ENCODE assay signal across 9 mouse cellular contexts in the genomic region with DNA sequence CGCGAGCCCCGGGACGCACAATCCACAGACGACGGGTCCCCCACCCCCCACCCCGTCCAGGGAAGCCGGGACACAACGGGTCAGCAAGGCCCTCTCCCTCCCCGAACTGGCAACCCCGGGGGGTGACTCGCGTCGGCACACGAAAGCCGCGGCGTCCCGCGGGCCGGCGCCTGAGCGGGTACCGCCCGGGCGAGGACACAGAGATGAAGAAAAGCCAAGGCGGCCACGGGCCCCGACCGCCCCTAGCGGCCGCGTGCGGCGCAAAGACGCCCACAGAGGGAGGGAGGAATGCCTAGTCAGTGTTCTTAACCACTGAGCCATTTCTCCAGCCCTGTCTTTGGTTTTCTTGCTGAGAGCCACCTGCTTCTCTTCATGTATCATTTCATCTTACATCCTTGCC. TPM values are rescaled to one million over a fixed set of nuclear protein-coding genes. Genes with fewer than 3 reads are reported as not detected.
DNase-seq lines count a peak whose midpoint lies in the region; ATAC-seq and TF ChIP-seq lines count a peak whose summit lies in the region.
"Had no signal": no experiment of that assay in that cellular context is flagged by ENCODE, and none has a peak within 500 bp of the region (broad histone marks: within the 10 kb centered on the region; RNA-seq: fewer than 3 reads in every experiment).

No protein-coding gene starts in this region.

- H3K4me3 ChIP-seq in intestine, postnatal 0 days (ENCODE audit: low read depth, low read length), result no peak overlapping the region
- no peak overlapping the region for H3K4me3 ChIP-seq in intestine, embryonic 15.5 days (replicated peaks)
- no peak overlapping the region for H3K4me3 ChIP-seq in limb, embryonic 10.5 days

- peak; percentile 79 for DNase-seq in MN1 (ENCODE audit: low spot score)
- peak; percentile 84 to 85 for DNase-seq in cerebellum, postnatal 10 days
- peak; percentile 40 to 50 for DNase-seq in heart, adult 9 months (ENCODE audit: low spot score in 2 of 2)
- peak; percentile 100 for DNase-seq in limb, embryonic 10.5 days (ENCODE audit: low spot score)
- DNase-seq in right cerebral cortex, adult 18-20 months, result peak; percentile 48
- DNase-seq in urinary bladder, adult 18-20 months (ENCODE audit: low spot score in 2 of 2), result peak; percentile 59 to 65

- peak; percentile 87 for TF ChIP-seq CTCF in intestine, postnatal 0 days (IDR thresholded peaks at IDR 0.05; ENCODE audit: low read depth)

- no peak overlapping the region for H3K27ac ChIP-seq in intestine, postnatal 0 days (ENCODE audit: low read depth, low read length)
- no peak overlapping the region for H3K27ac ChIP-seq in intestine, embryonic 15.5 days
- no peak overlapping the region for H3K27ac ChIP-seq in limb, embryonic 10.5 days

- WGBS in intestine, postnatal 0 days, result 14% methylated on average over 35 of the region's 36 CpGs
- 6% methylated on average over 36 of the region's 36 CpGs for WGBS in intestine, embryonic 15.5 days
- 6% methylated on average over 36 of the region's 36 CpGs for WGBS in limb, embryonic 10.5 days

- no peak overlapping the region for H3K9ac ChIP-seq in intestine, postnatal 0 days (ENCODE audit: low read depth, low read length)
- H3K9ac ChIP-seq in intestine, embryonic 15.5 days, result no peak overlapping the region

- no peaks in the 10 kb centered on the region for H3K36me3 ChIP-seq in intestine, postnatal 0 days (ENCODE audit: control insufficient read depth, insufficient read depth)
- no peaks in the 10 kb centered on the region for H3K36me3 ChIP-seq in intestine, embryonic 15.5 days
- H3K36me3 ChIP-seq in limb, embryonic 10.5 days, result no peaks in the 10 kb centered on the region

- H3K4me1 ChIP-seq in intestine, postnatal 0 days (replicated peaks; ENCODE audit: control insufficient read depth, insufficient read depth, low read length), result no peaks in the 10 kb centered on the region
- H3K4me1 ChIP-seq in intestine, embryonic 15.5 days (replicated peaks), result no peaks in the 10 kb centered on the region
- H3K4me1 ChIP-seq in limb, embryonic 10.5 days, result no peaks in the 10 kb centered on the region

- H3K4me2 ChIP-seq in intestine, postnatal 0 days (replicated peaks; ENCODE audit: low read depth), result no peak overlapping the region
- no peak overlapping the region for H3K4me2 ChIP-seq in intestine, embryonic 15.5 days (replicated peaks)

- no peak for ATAC-seq in intestine, postnatal 0 days
- ATAC-seq in intestine, embryonic 15.5 days, result no peak

- peaks cover 36% of the 10 kb centered on the region; the same call in 1 of the 2 replicates for H3K27me3 ChIP-seq in intestine, postnatal 0 days (replicated peaks; ENCODE audit: control insufficient read depth, insufficient read depth, low read length)
- H3K27me3 ChIP-seq in intestine, embryonic 15.5 days (replicated peaks), result peaks cover 37% of the 10 kb centered on the region
- peaks cover 7% of the 10 kb centered on the region for H3K27me3 ChIP-seq in limb, embryonic 10.5 days (ENCODE audit: low read depth, poor library complexity, severe bottlenecking)

- no peaks in the 10 kb centered on the region for H3K9me3 ChIP-seq in intestine, postnatal 0 days (ENCODE audit: control insufficient read depth)
- no peaks in the 10 kb centered on the region for H3K9me3 ChIP-seq in intestine, embryonic 15.5 days
- H3K9me3 ChIP-seq in limb, embryonic 10.5 days (replicated peaks), result no peaks in the 10 kb centered on the region

RNA-seq across cellular contexts. Expression of a gene that starts 26.6 kb away (rescaled TPM):
- 103 and 110 TPM in 2 replicates for polyA plus RNA-seq in intestine, postnatal 0 days (2015; fragmentation: Nextera tagmentation; extraction: Ambion mirVana)
- polyA plus RNA-seq in intestine, embryonic 15.5 days (2015; fragmentation: Nextera tagmentation; extraction: Ambion mirVana), result 124 and 141 TPM in 2 replicates
- polyA plus RNA-seq in limb, embryonic 10.5 days (2016; fragmentation: Nextera tagmentation; extraction: Ambion mirVana), result 82.4 and 96.0 TPM in 2 replicates

RNA-seq across cellular contexts. Expression of a gene that starts 40.7 kb away (rescaled TPM):
- polyA plus RNA-seq in intestine, postnatal 0 days (2015; fragmentation: Nextera tagmentation; extraction: Ambion mirVana), result 4.2 and 5.7 TPM in 2 replicates
- 12.5 and 13.6 TPM in 2 replicates for polyA plus RNA-seq in intestine, embryonic 15.5 days (2015; fragmentation: Nextera tagmentation; extraction: Ambion mirVana)
- polyA plus RNA-seq in limb, embryonic 10.5 days (2016; fragmentation: Nextera tagmentation; extraction: Ambion mirVana), result 20.1 and 24.2 TPM in 2 replicates

RNA-seq across cellular contexts. Expression of a gene that starts 41.2 kb away (rescaled TPM):
- polyA plus RNA-seq in intestine, postnatal 0 days (2015; fragmentation: Nextera tagmentation; extraction: Ambion mirVana), result 53.3 and 65.3 TPM in 2 replicates
- polyA plus RNA-seq in intestine, embryonic 15.5 days (2015; fragmentation: Nextera tagmentation; extraction: Ambion mirVana), result 24.3 and 30.1 TPM in 2 replicates
- not detected in 2 replicates for polyA plus RNA-seq in limb, embryonic 10.5 days (2016; fragmentation: Nextera tagmentation; extraction: Ambion mirVana)
- polyA plus RNA-seq: heart, embryonic 14.5 days had no signal

RNA-seq across cellular contexts. Expression of a gene that starts 55.0 kb away (rescaled TPM):
- polyA plus RNA-seq in intestine, postnatal 0 days (2015; fragmentation: Nextera tagmentation; extraction: Ambion mirVana), result not detected in 2 replicates
- not detected in 2 replicates for polyA plus RNA-seq in intestine, embryonic 15.5 days (2015; fragmentation: Nextera tagmentation; extraction: Ambion mirVana)
- polyA plus RNA-seq in limb, embryonic 10.5 days (2016; fragmentation: Nextera tagmentation; extraction: Ambion mirVana), result 0.14 and 0.25 TPM in 2 replicates
- polyA plus RNA-seq: heart, embryonic 14.5 days had no signal

Comparison
In these comparisons a context has a peak if more than half of its experiments do, and no peak if none do; other contexts are left out.
1. DNase-seq: peak in every context shown above with its lines; median percentile 100 in limb, embryonic 10.5 days; 84 in cerebellum, postnatal 10 days; 79 in MN1; 62 in urinary bladder, adult 18-20 months; 48 in right cerebral cortex, adult 18-20 months; 45 in heart, adult 9 months.
2. RNA of a gene that starts 41.2 kb away (polyA plus RNA-seq): 53.3 to 65.3 TPM in intestine, postnatal 0 days and 24.3 to 30.1 TPM in intestine, embryonic 15.5 days; not detected in limb, embryonic 10.5 days; every median in the first group is over 10 times any median in the second.